Mouse (Mus musculus) retina, embryonic 14.5 days (tissue): ENCODE measurements around the gene Cbx2.

Experiments used
- DNase-seq: peaks from one replicate; pipeline ENCODE4 v3.0.0-alpha.2; 2015; ENCODE audit warnings: low spot score

Cbx2 gene

DNA sequence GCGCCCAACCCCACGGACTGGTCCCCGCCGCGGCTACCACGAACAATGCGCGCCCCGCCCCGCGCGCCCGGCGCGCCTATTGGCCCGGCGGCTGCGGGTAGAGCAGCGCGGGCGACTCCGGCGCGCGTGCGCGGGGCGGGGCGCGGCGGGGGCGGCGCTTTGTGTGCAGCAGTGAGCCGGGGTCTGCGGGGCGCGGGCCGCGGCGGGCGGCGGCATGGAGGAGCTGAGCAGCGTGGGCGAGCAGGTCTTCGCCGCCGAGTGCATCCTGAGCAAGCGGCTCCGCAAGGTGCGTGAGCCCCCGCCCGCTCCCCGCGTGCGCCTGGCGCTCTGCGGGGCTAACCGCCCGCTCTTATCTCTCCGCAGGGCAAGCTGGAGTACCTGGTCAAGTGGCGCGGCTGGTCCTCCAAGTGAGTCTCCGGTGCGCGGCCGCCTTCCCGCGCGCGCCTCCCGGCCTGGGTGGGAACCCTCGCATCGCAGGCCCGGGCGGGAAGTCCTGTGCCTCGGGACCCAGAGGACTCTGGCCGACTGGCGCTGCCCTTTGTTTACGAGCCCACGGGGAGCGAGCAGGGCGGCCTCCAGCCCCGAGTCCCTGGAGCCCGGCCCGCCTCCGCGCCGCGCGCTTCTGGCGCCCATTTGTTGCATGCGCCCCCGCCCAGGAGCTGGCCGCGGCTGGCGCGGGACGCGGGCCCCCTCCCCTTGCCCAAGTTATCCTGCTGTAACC lies at the start of gene Cbx2:
TSS of gene Cbx2 (plus strand) at position 68 of the 721 bp plus-strand sequence.
- peak; percentile 91 for DNase-seq

GRCm38 (mm10) chr11:118974340-118974739 lies 48.4 kb upstream of the Cbx2 start:
- DNase-seq: no peak

- DNase-seq: peak; percentile 97
Observed at GRCm38 (mm10) chr11:118975427-118975826, 47.3 kb upstream of the Cbx2 start.

- DNase-seq: peak; percentile 50
Observed at GRCm38 (mm10) chr11:118975917-118976316, 46.8 kb upstream of the Cbx2 start.

GRCm38 (mm10) chr11:118980388-118980787 lies 42.4 kb upstream of the Cbx2 start:
- DNase-seq: no peak

DNA sequence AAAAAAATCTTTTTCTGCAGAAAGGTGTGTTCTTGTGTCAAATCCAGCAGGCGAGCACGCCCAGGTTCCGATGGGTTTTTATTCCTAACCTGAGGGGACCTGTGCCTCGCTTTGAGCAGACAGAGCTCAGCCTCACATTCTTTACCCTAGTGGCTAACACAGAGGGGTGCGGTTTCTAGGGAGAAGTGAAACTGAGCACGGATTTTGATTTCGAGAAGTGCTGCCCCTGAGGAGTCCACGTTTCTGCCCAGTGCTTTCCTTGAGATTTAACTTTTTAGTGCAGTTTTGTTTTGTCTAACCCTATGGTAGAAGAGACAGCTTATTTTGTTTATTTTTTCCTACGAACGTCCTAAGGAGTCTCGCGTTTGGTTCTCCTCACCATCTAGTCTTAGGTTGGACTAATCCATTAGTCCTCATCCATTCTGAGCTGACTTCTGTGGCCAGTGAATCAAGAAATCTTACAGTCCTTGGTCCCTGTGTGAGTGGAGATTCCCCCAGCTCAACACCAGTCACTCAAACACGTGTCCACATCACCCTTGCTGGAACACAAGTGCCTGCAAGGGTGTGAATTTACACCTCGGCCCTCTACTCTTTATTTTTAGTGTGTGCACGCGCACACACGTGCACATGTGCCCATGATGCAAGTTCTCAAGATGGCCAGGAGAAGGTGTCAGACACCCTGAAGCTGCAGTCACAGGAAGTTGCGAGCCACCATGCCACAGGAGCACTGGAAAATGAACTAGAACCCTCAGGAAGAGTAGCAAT lies 41.6 kb upstream of the Cbx2 start:
- no peak for DNase-seq

DNA sequence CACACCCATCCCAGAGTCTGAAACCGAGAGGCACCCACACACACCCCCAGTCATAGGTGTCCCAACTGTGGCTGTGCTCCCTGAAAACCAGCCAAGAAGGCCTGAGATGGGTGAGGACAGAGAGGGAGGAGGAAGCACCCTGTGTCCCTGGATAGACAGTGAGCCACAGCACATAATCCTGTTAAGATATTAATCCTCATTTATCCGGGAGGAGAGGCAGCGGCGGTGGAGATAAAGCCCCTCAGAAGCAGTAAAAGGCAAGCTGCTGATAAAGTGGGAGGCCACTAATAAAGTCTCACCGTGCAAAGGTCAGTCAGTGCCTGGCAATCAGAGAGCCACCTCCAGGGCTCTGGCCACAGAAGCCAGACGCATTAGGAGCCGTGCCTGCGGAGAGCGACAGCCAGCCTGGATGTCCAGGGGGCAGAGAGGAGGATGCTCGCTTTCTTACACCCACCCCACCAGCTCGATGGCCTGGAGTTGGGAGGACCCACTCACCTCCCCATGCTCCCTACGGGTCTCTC lies 40.1 kb upstream of the Cbx2 start:
- no peak for DNase-seq

GRCm38 (mm10) chr11:118985571-118985970 lies 37.2 kb upstream of the Cbx2 start:
- no peak for DNase-seq

- no peak for DNase-seq
Observed at GRCm38 (mm10) chr11:118987999-118988398, 34.8 kb upstream of the Cbx2 start, which contains the start of gene Enpp7. Enpp7 (plus strand) TSS chr11:118988188.

DNA sequence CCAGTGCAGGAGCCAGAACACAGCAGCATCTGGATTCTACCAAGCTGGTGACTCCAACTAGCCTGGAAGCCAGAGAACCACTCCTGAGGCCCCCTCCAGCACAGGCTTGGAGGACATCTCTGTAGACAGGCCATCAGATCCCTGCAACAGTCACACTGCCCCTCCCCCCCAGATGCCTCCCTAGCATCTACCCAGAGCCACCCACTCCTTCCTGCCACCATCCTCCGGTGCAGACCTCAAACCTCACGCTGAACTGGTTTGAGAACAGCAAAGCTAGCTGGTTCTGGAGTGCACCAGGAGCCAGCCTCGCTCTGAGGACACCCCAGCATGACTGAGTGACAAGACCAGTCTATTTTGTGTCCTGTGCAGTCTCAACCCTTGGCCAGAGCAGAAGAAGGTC lies 30.0 kb upstream of the Cbx2 start:
- no peak for DNase-seq

- peak; percentile 69 for DNase-seq
Observed at GRCm38 (mm10) chr11:118995448-118995847, 27.3 kb upstream of the Cbx2 start.

- no peak for DNase-seq
Observed at GRCm38 (mm10) chr11:118997182-118997581, 25.6 kb upstream of the Cbx2 start.

DNA sequence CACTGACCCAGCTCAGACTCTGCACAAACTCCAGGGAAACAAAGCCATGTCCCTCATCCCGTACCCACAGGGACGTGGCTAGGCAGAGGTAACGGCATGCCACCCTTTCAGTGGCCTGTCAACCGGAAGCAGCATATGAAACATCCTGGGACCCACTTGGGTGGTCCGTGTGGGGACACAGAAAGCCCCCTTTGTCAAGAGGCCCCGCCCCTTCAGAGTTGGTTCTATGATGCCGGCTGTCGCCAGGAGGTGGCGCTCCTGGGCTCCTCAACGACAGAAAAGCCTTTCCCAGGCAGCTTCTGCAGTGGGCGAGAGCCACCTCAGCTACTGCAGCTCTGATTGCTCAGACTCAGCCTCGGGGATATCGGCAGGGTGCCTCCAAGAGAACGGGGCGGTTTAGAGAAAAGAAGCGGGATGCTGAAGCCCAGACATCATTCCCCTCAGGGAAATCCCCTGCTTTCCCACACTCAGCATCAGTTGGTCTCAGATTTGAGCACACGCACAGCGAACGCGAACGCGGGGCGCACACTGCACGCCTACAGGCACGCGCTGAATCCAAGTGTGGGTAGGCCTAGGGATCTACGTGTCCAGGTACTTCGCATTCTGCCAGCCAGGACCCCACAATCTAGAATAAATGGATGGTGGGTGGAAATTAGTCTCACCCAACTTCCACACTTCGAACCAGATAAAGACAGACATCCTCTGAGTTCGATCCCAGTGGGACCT lies 24.1 kb upstream of the Cbx2 start:
- DNase-seq: peak; percentile 98

DNA sequence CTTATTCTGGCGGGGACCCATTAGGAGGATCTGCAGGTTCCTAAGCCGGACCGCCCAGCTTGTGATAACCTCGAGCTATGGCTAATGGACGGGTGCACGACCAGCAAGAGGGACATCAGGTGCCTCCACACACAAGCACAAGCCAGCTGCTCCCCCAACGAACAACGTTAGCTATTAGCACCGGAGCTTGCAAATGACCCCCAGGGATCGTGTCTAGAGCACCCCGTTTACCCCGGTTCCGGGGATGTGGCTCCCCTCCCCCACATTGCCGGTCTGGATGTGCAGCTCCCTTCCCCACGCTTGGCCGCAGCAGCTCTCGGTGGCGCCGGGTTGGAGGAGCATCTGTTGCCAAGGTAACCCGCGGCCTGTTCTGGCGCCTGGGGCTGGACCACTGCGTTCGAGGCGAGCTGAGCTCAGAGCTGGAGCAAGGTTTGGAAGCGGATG lies 23.4 kb upstream of the Cbx2 start:
- DNase-seq: peak; percentile 73

DNA sequence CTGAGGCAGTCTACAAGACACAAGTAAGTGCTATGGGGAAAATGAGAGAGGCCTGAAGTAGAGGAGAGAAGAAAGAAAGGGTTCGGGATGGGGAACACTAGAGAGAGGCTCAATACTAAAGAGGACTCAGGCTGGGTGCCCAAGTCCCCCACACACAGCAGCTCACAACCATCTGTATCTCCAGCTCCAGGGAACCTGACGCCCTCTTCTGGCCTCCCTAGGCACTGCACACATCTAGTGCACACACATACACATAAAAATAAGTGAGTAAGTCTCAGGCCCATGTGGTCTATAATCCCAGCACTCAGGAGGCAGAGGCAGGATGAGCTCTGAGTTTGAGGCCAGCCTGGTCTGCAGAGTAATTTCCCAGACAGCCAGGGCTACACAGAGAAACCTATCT lies 21.9 kb upstream of the Cbx2 start:
- DNase-seq: no peak

- DNase-seq: no peak
Observed at GRCm38 (mm10) chr11:119001493-119002128, 21.2 kb upstream of the Cbx2 start.

DNA sequence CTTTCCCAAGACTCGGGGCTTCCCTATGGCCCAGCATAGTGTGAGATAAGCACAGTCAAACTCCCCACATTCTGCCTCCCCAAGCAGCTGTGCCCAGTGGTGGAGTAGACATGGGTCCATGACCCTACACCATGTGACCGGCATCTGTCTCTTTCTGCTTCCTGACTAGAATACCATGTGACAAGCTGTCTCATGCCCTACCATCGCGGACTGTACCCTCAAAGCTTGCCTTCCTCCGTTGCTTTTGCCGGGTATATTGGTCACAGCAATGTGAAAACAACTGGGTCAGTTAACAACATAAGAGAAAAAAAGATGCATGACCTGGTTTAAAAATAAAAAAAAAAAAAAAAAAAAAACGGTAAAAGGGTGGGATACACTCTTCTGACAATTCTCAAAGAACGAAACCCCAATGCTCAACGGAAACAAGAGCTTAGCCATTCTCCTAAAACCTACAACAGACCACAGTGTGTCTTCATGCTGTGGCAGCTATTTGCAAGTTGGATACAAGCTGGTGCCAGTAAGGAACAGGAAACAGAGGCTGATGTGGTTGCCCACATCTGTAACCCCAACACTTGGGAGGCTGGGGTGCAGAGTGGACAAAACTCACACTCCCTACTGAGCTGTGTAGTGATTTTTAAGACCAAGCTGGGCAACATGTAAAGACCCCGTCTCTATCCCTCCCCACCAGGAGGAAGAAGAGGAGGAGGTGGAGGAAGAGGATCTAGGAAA lies 17.1 kb upstream of the Cbx2 start:
- no peak for DNase-seq

GRCm38 (mm10) chr11:119006462-119006861 lies 16.3 kb upstream of the Cbx2 start:
- no peak for DNase-seq

DNA sequence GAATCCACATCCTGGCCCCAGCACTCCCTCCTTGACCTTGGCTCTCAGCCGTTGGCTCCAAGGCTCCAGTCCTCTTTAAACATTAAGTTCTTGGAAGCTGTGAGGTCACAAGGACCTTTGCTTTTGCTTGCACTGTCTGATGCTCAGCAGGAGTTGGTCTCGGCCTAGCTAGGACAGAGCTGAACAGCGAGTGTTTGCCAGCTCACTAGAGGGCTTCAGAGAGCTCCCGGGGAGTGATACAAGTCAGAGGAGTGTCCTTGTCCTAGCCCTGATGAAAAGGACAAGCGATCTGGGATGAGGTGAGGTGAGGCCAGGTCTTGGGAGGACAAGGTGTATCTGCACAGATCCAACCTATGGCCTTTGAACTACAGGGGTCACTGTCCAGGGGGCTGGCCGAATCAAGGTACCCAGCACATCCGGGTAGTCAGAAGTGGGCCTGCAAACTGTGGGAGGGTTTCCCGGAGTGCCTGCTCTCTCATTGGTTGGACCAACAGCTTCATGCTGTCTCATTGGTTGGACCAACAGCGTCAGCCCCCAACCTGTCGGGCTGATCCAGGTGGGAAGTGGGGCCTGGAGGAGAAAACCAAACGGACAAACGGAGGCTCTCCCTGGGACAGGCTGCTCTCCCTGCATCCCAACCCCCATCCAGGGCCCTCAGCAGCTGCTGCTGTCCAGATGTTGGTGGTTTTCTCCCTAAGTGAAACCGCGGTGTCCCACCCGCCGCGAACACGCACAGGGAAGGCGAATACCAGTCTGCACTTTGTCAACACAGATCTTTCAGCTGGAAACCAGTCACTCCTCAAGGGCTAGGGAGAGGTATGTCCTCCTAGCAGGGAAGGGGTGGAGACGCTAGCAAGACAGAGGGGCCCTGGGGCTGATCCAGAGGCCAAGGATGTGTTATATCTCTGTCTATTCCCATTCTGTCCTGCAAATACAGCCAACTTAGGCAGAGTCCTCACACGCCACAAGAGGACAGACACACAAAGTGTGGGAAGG lies 15.0 kb upstream of the Cbx2 start:
- DNase-seq: no peak

GRCm38 (mm10) chr11:119014455-119014854 lies 8.3 kb upstream of the Cbx2 start:
- DNase-seq: no peak
